Mouse (Mus musculus) B cell, adult 2 months (primary cell): Measurements from ENCODE around the gene Cdh4.

Source experiments
- DNase-seq, 2 experiments: peaks; one replicate each; pipeline ENCODE4 v3.0.0; 2022

Cdh4 gene

GRCm38 (mm10) chr2:179442191-179442540 lies at the start of gene Cdh4:
Gene Cdh4, plus strand, starts transcription at chr2:179442431.
- DNase-seq, result no peak

DNA sequence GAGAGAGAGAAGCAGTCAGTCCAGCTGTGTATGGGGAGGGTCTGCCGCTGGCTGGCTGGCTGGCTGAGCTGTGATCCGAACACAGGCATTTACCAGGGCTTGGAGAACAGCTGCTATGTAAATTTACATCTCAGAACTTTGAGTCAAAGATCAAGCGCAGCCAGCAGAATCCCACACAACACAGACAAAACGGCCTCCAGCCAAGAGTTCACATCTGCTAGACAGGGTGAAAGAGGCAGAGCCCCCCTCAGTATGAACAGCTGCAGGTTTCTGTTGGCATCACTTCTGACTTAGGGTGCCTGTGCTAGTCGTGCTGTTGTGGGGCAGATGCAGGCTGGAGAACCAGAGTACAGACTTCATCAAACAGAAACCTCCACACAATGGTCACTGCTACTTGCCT lies 46.8 kb upstream of the Cdh4 start:
- no peak for DNase-seq

DNA sequence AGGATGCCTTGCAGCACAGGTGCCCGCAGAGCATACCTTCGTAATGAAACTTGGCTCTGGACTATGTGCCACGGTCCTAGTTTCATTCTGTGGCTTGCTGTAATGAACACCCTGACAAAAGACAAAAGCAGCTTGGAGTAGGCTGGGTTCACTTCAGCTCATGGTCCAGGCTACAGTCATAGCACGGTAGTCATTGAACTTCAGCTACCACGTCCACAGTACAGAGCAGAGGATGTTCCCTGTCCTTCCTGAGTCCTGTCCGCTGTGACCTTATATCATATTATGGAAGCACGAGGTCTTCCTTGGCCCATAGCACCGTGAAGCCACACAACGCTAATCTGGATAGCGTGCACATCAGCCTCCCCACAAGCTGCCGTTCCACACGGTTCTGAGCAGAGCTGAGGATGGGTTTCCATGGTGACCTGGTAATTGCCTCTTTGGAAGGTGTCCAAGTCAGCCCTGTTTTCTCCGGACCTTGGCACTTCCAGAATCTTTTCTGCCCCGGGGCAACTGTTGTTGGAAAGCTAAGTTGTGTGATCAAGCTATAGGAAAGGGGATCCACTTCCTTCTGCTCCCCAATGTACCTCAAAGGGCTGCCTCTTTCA lies 42.5 kb upstream of the Cdh4 start:
- no peak for DNase-seq

DNA sequence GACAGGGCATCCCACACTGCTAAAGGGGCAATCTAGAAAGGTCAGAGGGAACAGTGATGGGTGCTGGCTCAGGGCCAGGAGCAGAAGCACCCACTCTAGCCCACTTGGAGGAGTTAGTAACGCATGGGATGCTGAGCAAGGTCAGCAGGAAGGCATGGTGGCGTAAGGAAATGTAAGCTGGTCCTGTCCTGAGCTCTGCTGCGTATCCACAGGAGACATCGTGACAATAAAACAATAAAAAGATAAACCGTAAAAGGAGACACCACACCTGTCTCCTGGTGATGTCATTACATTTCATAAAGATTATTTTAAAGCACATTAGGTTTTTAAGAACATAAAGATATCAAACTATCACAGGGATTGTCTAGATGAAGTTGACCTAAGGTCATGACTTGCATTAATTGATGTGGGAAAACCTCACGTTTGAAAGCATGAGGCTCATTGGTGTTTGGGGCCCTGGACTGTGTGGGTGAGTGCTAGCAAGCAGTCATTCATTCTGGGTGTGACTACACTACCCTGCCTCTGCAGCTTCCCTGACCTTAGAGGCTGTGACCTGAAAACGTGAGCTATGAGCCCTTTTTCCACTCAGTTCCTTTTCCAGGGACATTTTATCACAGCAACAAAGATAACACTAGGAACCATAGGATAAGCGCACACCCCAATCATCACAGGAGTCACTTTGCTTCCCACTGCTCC lies 31.2 kb upstream of the Cdh4 start:
- DNase-seq, result no peak

DNA sequence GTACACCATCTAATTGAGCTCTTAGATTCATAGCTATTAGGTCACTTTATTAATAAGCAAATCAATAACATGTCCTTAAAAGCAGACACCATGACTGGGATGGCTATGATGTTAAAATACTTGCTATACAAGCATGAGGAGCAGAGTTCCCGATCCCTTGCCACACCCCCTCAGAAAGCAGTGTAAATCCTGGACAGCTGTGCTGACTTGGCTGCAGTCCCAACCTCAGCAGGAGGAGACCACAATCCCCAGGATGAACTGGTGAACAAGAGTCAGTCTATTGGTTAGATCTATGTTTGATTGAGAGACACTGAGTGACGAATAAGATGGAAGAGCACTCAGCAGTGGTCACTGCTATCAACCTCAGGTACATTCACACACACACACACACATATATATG lies 29.3 kb upstream of the Cdh4 start:
- DNase-seq, result no peak

GRCm38 (mm10) chr2:179414253-179414652 lies 28.0 kb upstream of the Cdh4 start:
- DNase-seq, result no peak

- no peak for DNase-seq
Measured at GRCm38 (mm10) chr2:179414704-179415103, 27.5 kb upstream of the Cdh4 start.

GRCm38 (mm10) chr2:179415892-179416403 lies 26.3 kb upstream of the Cdh4 start:
- DNase-seq, result no peak

DNA sequence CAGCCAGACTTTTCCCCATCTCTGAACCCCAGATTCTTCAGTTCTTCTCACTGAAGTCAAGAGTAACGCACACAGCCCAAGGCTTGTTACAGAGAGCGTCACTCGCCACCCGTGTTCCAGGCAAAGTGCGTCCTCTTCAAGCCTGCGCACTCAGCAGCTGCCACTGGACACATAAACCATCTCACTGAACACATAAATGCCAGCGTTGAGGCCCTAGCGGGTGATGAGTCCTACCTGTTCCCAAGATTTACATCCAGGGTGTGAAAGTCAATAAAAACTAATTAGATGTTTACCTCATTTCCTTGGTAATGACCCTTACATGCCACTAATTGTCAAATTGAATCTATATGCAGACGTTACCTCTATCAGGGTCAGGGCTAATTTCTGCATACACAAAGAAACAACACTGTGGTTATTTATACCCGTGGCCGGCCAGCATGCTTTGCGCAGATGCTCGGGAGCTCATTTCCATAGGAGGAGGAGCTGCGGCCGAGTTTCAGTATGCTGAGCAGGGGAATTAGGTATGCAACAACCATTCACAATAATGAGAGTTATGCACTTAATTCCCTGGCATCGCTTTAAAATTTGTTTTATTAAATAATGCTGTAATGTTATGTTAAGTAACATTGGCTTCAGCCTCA lies 25.5 kb upstream of the Cdh4 start:
- DNase-seq, result no peak

GRCm38 (mm10) chr2:179425602-179426001 lies 16.6 kb upstream of the Cdh4 start:
- DNase-seq, result no peak

GRCm38 (mm10) chr2:179428889-179429288 lies 13.3 kb upstream of the Cdh4 start:
- no peak for DNase-seq

DNA sequence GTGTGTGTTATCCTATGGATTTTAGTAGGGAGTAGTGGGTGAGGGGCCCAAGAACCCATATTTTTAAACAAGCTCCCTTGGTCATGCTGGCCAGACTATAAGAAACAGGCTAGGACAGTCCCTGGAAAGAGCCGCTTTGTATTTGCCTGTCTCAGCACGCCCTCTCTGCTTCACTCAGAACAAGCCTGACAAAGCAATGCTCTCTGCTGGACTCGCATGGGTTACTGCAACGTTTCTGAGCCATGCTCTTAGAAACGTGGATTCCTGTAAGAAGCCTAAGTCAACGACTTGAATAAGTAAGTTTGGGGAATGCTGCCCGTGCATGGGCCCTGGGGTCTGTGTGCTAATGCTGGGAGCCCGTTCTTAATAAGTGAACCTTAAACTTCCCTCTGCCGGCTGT lies 2.1 kb upstream of the Cdh4 start:
- DNase-seq, result no peak

GRCm38 (mm10) chr2:179441086-179441485 lies 1.1 kb upstream of the Cdh4 start:
- DNase-seq, result no peak

DNA sequence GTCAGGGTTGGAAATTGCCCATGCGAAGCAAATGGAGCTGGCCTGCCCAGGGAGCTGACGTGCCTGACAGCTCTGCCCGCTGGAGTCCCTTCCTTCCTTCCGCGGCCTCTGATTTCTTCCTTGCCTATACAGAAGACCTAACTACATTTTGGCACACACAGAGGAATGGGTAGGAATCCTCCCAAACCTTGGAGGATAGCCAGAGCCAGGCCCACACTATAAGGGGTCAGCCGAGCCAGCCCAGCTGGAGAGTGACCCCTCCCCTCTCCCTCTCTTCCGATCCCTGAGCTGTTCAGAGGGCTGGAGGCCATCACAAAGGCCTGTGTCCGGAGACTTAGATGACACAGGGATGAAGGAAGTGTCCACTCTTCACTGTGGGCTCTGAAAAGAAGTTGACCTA lies 514 bp upstream of the Cdh4 start:
- DNase-seq, result no peak

- DNase-seq, result no peak
Measured at GRCm38 (mm10) chr2:179442541-179443225, 452 bp downstream of the Cdh4 start.

DNA sequence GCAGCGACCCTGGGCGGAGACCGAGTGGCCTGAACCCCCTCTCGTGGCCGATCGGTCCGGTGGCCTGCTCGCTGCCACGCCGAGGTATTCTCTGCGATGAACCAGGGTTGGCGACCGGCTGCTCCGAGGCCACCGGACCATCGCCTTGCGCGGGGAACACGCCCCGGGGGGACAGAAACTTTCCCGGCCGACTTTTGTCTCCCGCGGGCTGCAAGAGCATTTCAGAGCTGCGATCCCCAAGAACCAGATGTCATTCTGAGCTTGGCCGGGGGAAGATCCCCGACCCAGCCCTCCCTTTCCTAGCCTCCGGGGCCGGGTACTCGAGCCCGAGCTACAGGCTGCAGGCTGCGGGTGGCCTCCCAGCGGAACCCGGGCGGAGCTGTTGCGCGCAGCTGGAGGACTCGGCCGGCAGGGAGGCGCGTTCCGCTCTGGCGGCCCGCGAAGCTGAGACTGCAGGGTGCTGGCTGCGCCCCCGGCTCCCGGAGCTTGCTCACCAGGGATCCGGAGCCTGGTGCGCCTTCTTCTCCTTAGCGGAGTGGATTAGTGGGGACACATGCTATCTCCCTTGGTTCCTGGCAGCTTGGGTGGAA lies 1.1 kb downstream of the Cdh4 start:
- DNase-seq, result no peak

- DNase-seq, result no peak
Measured at GRCm38 (mm10) chr2:179443959-179444358, 1.7 kb downstream of the Cdh4 start.

- no peak for DNase-seq
Measured at GRCm38 (mm10) chr2:179448256-179448655, 6.0 kb downstream of the Cdh4 start.

GRCm38 (mm10) chr2:179449018-179449417 lies 6.8 kb downstream of the Cdh4 start:
- no peak for DNase-seq

DNA sequence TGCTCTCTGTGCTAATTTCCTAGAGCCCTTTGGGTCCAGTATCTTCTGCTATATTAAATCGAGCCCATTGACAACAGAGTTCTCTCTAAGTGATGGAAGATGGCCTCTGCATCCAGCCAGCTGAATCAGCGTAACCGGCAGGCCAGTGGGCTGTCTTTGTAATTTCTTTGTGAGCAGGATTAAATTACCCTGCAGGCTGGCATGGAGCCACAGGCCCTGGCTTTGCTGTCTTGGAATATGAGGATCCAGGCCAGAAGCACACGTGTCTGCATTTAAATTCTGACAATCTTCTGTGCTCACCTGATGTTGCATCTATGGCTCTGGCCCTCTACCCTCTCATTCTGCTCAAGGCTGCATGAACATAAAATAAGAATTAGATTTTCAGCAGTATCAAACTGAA lies 17.0 kb downstream of the Cdh4 start:
- no peak for DNase-seq

DNA sequence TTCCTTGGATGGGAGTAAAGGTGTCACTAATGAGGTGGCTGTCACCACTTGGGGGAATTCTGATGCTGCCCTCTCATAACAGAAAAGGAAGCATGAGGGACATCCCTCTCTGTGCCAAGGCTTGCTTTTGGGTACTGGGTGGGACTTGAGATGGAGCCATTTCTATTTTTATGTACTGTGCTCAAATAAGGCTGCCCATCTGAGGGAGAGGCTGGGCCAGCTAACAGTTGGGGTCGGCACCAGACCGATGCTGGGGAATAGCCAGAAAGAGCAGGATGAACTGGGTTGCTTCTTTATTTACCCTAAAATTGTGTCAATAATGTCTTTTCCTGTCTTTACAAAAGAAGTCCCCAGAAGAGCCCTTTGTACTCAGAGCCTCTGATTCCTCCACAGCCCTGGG lies 17.4 kb downstream of the Cdh4 start:
- DNase-seq, result no peak

DNA sequence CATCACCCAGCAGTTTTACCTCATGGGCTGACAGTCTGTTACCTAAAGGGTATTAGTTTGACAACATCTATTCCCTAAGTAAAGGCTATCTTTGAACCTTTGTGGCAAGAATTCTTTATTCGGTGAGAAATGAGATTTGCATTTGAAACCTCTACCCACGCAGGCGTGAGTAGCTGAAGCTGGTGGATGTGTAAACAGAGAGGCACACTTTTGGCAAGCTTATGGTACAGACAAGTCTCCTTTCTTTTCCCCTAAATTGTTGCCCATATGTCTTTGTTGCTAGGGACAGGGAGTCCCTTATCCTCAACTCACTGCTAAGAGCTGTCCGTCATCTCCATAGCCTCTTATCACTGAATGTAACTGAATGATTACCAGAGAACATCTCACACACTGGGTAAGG lies 21.3 kb downstream of the Cdh4 start:
- no peak for DNase-seq

DNA sequence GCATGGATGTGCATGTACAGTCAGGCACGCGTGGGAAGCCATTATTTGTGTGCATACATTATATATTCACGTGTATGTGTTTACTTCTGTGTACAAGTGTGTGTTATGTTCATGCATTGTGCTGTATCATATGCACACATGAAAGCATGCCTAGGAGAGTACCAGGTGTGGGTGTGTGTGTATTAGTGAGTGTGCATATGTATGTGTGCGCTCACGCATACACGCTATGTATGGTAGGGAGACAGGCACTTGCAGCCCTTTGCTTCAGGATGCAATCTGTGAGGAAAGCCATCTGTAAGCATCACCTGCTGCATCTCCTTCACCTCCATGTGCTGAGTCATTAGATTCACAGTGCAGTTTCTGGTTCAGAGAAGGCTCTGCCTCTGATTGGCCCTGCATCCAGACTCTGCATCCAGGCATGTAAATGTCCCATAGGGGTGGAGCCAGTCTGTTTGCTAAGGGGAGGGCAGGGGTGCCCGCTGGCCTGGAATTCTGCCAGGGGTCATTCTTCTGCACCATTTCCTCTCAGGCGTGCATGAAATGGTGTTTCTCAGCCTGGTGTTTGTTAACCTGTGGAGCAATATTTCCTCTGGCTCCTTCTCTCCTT lies 25.7 kb downstream of the Cdh4 start:
- DNase-seq, result no peak
